Mouse (Mus musculus) embryonic fibroblast, embryonic 13.5 days (primary cell): ENCODE data around the gene Olfr458.

Experiments used
- CTCF ChIP-seq: IDR thresholded peaks from 2 replicates; pipeline ENCODE4 v1.5.1; 2011; ENCODE audit warnings: mild to moderate bottlenecking, control low read depth, low read length, moderate library complexity, borderline replicate concordance; ENCODE audit not compliant: insufficient read depth
- POLR2A ChIP-seq: IDR thresholded peaks from 2 replicates; pipeline ENCODE4 v1.6.1; 2011; ENCODE audit warnings: low read depth, mild to moderate bottlenecking, control low read depth, low read length, moderate library complexity

- TF ChIP-seq POLR2A (no peak), CTCF (no peak)
Observed at GRCm38 (mm10) chr6:42447381-42447780, 17.6 kb downstream of the Olfr458 start.
